Mouse (Mus musculus) spleen, adult 12 weeks (tissue): ENCODE results near the gene Tbc1d16.

Source experiments
- DNase-seq: peaks from one replicate; pipeline ENCODE4 v3.0.0; 2022; ENCODE audit warnings: low spot score

Gene Tbc1d16

GRCm38 (mm10) chr11:119176389-119177179 is 51.7 kb downstream of the Tbc1d16 start:
- DNase-seq, result no peak

DNA sequence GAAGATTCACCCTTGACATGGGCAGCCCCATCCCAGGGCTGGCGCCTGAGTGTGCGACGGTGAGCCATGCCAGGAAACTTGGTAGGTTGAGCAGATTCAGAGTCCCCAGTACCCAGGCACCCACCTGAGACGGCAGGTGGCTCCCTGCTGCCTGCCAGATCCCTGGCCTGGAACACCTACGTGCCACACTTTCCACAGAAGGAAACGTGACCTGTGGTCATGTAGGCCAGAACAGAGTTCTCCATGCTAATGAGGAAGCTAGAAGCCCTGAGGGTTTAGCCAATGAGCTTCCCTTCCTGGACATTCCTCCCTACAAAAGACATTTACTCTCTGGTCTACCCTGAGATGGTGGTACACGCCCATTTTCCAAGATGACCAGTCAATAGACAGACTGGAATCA is 56.7 kb downstream of the Tbc1d16 start:
- DNase-seq, result no peak

- no peak for DNase-seq
Observed at GRCm38 (mm10) chr11:119168851-119169250, 59.4 kb downstream of the Tbc1d16 start.

- DNase-seq, result peak; percentile 32
Observed at GRCm38 (mm10) chr11:119165995-119166394, 62.3 kb downstream of the Tbc1d16 start.

DNA sequence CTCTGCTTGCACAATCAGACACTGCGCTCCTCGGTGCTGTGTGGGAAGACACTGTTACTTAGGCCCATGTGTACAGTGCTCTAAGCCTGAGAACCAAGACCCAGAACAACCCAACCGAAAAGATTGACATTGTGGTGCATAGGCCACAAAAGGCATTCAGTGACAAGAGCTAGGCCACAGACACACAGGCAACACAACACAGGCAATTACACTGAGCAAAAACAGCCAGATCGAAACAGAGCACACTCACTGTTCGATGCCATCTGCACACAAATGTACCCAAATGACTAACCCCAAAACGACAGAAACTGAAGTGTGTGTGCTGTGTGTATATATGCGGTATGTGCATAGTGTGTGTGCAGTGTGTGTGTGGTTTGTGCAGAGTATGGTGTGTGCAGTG is 63.9 kb downstream of the Tbc1d16 start:
- no peak for DNase-seq

GRCm38 (mm10) chr11:119163734-119163992 is 64.6 kb downstream of the Tbc1d16 start:
- no peak for DNase-seq

DNA sequence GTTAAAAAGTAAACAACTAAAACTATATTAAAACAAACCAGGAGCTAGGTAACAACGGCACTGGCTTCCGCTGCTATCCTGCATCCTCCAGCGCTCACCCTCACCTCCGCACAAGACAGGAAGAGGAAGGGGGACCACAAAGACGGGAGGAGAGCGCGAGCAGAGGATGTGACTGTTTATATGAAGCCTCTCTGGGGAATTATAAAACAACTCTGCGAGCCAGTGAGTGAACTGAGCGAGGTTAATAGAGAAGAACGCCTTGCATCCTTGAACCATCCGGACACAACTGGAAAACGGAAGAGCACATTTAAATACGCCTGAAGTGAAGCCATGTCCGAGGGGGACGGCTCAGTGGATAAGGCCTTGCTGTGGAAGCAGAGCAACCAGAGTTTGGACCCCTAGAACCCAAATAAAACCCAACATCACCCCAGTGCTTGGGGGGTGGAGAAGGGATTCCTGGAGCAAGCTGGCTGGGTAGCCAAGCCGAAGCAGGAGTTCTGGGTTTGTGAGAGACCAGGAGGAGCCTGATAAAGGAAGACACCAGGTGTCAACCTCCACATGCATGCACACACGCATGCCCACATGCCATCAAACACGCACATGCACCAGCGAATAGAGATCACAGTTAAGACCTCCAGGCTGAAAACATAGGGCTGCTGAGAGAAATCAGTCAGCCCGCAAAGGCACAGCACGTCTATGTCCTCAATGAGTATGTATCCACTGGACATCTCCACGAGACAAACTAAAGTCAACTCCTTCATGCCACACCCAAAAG is 65.2 kb downstream of the Tbc1d16 start:
- DNase-seq, result no peak

DNA sequence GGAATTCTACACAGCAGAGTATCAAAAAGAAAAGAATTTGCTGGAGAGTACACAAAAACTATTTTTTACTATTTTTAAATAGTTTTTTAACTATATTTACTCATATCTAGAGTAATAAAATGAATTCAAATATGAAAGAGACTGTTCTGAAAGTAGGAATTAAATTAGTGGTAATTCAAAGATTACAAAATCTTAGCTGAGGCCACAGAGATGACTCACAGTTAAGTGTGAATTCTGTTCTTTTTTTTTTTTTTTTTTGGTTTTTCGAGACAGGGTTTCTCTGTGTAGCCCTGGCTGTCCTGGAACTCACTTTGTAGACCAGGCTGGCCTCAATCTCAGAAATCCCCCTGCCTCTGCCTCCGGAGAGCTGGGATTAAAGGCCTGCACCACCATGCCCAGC is 66.6 kb downstream of the Tbc1d16 start:
- DNase-seq, result no peak

GRCm38 (mm10) chr11:119160050-119160449 is 68.2 kb downstream of the Tbc1d16 start:
- no peak for DNase-seq

DNA sequence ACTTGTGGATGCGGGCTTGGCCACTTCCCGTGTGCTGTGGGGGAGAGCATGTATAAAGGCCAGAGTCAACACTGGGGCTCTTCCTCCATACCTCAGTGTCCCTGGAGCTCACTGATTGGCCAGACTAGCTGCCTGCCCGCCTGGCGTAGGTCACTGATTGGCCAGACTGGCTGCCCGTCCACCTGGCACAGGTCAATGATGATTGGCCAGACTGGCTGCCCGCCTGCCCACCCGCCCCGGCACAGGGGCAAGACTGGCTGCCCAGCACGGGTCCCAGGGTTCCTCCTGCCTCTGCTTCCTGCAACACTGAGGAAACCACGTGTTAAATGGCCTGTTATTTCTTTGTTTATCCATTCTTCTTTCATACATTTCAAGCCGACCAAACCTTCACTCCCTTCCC is 68.8 kb downstream of the Tbc1d16 start:
- DNase-seq, result no peak

- DNase-seq, result no peak
Observed at GRCm38 (mm10) chr11:119157377-119158189, 70.7 kb downstream of the Tbc1d16 start.

DNA sequence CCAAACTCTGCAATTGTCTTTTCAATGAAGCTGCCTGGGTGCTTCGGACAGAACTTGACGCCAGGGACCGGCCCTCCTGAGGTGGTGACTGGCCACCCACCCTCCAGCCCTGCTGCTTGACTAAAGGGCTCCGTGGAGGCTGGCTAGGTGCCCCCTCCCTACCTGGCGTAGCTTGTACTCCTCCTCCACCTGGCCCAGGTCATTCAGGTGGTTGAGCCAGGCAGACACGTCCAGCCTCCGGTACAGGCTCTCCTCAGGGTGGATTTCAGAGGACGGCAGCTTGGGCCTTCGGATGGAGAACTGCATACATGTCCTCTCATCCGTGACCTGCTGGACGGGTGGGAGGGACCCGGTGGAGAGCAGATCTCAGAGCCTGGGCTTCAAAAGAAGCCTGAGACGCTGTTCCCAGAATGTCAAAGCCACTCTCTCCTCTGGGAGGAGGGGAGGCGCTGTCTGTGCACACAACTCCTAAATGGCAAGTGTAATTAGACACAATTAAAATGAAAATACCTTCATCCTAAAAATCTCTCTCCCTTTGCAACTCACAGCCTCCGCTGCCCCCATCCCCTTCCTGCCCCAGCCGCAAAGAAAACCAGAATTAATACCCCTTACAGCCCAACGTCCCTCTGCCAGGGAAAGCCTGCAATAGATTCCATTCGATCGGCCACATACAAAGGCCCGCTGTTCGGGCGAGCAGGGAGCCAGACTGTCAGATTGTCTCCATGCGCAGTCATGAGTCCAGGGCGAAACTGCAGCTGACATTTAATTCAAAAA is 71.6 kb downstream of the Tbc1d16 start:
- DNase-seq, result no peak

- no peak for DNase-seq
Observed at GRCm38 (mm10) chr11:119155638-119156480, 72.4 kb downstream of the Tbc1d16 start.

DNA sequence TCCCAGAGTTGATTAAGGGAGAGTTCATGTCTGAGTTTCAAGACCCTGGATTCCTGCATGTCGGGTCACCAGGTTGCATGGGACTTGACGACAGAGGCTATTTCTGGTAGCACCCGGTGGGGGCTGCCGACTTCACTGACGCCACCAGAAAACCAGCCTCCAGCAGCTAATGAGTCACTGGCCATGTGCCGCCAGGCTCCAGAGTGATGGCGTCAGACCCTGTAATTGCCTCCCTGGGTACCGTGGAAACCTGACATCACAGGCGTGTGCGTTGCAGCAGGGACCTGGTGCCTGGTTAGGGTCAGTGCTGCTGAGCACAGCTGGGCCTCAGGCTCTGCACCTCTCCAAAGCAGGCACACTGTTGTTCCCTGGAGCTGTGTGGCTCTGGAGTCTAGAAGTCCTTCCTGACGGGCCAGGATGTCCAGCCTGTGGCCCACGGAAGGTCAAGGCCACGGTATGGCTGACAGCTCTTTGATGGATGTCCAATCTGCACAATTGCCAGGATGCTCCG is 75.9 kb downstream of the Tbc1d16 start:
- no peak for DNase-seq

DNA sequence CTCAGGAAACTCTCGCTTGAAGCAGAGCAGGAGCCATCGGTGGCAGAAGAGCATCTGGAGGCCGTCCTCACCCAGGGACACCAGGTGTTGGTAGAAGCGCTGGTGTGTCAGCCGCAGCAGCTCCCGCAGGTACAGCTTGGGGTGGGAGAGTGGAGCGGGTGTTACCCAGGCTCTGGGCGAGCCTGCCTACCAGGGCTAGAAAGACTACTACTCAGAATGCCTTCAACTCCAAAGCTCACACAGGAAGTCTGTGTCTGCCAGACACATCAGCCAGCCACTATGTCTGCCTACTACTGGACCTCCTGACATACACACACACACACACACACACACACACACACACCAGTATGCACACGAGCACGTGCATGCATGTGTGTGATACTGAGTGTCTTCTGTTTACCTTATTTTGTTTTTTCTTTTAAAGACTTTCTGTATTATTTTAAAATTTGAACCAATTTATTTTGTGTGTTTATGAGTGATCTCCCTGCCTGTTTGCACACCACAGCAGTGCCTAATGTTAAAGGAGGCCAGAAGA is 77.2 kb downstream of the Tbc1d16 start:
- DNase-seq, result no peak

GRCm38 (mm10) chr11:119150442-119150841 is 77.9 kb downstream of the Tbc1d16 start:
- DNase-seq, result no peak

GRCm38 (mm10) chr11:119148829-119149228 is 79.5 kb downstream of the Tbc1d16 start:
- DNase-seq, result no peak

DNA sequence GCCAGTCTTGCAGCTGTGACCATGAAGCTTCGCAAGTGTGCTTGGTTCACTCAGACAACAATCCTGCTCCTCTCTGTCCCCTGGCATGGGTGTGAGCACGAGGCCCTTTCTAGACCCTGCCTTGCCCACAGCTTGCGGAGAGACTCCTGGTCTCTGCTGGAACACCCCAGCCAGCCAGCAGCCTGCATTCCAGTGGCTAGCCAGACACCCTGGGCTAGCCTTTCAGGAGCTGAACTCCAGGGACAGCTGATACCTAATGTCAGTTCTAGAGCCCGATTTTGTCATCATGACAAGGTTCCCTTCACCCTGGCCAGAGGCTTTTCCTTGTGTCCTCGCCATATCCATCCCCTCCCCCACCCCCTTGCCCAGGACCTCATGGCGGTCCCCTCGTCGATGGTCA is 81.1 kb downstream of the Tbc1d16 start:
- no peak for DNase-seq

- DNase-seq, result no peak
Observed at GRCm38 (mm10) chr11:119146140-119146539, 82.2 kb downstream of the Tbc1d16 start.

DNA sequence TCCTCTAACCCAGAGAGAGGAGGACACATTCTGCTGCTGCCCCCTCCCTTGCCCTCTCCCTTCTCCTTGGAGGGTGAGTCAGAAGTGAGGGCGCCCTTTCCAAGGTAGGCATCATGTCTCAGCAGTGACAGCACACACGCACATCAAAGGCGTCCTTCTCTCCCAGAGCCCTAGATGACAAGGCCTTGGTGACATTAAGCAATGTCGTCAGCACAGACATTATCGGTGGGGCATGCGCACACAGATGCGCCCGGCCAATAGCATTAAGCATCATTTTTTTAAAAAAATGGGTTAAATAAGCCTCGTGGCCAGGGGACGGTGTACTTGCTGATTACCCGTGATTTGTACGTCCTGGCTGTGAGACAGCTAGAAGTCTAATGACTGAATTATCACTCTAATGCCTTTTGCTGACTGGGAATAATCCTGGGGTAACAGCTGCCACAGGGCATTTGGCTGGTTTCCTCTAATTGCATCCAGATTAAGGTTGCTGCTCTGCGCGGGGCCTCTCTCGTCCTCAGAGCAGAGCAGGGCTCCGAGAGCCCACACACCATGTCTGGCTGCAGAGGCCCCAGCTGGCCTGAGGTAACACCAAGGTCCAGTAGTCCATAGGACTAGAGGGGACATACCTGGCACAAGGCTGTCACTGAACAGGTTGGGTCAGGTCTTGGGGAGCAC is 83.4 kb downstream of the Tbc1d16 start:
- no peak for DNase-seq
